Mouse (Mus musculus): ENCODE results near the gene Tmem184b. TPM values are rescaled to one million over a fixed set of nuclear protein-coding genes. Genes with fewer than 3 reads are reported as not detected.
A peak's percentile ranks its signal among the peaks of the same experiment; 100 is the strongest.

Gene Tmem184b
- 36.4 and 38.8 TPM in 2 replicates for polyA plus RNA-seq (2014; fragmentation: Nextera tagmentation; extraction: Ambion mirVana)

DNA sequence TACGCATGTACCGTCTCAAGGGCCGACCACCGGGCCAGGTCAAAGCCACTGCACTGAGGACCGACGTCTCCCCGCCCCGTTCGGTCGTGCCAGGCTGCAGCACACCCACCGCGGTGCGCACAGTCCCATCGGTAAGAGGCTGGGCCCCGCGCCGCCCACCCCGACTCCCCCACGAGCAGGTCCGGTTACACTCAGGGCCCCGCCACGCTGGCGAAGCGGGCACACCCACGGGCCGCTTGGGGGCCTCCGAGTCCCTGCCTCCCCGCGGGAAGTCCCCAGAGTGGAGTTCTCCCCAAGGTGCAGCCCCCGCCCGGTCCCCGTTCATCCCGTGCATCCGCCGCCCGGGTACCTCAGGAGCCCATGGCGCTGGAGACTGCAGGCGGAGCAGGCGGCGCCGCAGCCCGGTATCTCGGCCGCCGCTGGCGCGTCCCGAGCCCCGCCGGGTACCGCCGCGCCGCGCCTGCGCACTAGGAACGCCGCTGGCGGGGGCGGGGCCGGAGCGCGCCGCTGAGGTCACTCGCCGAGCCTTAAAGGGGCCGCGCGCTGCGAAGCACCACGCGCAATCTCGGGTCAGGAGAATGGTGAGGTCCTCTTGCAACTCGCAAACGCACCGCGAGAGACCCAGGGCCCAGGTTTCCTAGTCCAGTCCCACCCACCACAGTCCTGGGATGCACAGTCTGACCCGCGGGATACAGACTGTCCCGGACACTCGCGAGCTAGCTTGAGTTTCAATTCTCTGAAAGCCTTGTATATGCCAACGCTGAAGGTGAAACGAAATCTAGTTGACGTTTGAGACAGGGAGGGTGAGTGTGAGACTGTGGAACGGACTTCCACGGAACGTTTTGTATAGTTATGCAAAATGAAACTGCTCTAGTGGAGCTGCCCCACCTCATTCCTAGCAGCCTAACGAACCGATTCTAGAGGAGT is at the start of gene Tmem184b:
Gene Tmem184b (minus strand): TSS at position 734 of the 927 bp plus-strand sequence.
- no peaks in the 10 kb centered on the region for H3K9me3 ChIP-seq (ENCODE audit: control insufficient read depth, low read length)
- ATAC-seq (replicated peaks; ENCODE audit: low FRiP score) (peak; percentile 82), DNase-seq (ENCODE audit: low spot score) (peak; percentile 85)
- peak within 1 kb of the TSS; percentile 73 for H3K4me3 ChIP-seq (ENCODE audit: low read depth, low read length)
- peak within 1 kb of the TSS; percentile 81 for H3K9ac ChIP-seq (ENCODE audit: low read depth, low read length)
- H3K27me3 ChIP-seq (replicated peaks; ENCODE audit: control insufficient read depth, insufficient read depth, low read length): no peaks in the 10 kb centered on the region
- H3K27ac ChIP-seq (ENCODE audit: low read depth, low read length): no peak within 1 kb of the TSS
- WGBS: 1% methylated on average over 89 of the region's 90 CpGs
- peak within 1 kb of the TSS; percentile 95 for H3K4me2 ChIP-seq
- H3K4me1 ChIP-seq (replicated peaks; ENCODE audit: control insufficient read depth, insufficient read depth, low read length): peaks cover 37% of the 10 kb centered on the region
- H3K36me3 ChIP-seq (ENCODE audit: control insufficient read depth, insufficient read depth, low read length): no peaks in the 10 kb centered on the region

GRCm38 (mm10) chr15:79448041-79448440 is 44.7 kb upstream of the Tmem184b start:
- Histone ChIP-seq H3K27ac (ENCODE audit: low read depth, low read length) (no peak overlapping the region), H3K4me1 (replicated peaks; ENCODE audit: control insufficient read depth, insufficient read depth, low read length) (peaks cover 13% of the 10 kb centered on the region), H3K4me2 (no peak overlapping the region), H3K27me3 (replicated peaks; ENCODE audit: control insufficient read depth, insufficient read depth, low read length) (no peaks in the 10 kb centered on the region), H3K4me3 (ENCODE audit: low read depth, low read length) (no peak overlapping the region), H3K36me3 (ENCODE audit: control insufficient read depth, insufficient read depth, low read length) (no peaks in the 10 kb centered on the region), H3K9ac (ENCODE audit: low read depth, low read length) (no peak overlapping the region), H3K9me3 (ENCODE audit: control insufficient read depth, low read length) (no peaks in the 10 kb centered on the region)
- 85% methylated on average over 3 of the region's 3 CpGs for WGBS
- ATAC-seq (replicated peaks; ENCODE audit: low FRiP score): no peak
- no peak for DNase-seq (ENCODE audit: low spot score)

- Histone ChIP-seq H3K9me3 (ENCODE audit: control insufficient read depth, low read length) (no peaks in the 10 kb centered on the region), H3K36me3 (ENCODE audit: control insufficient read depth, insufficient read depth, low read length) (no peaks in the 10 kb centered on the region), H3K4me2 (no peak overlapping the region), H3K4me3 (ENCODE audit: low read depth, low read length) (no peak overlapping the region), H3K27ac (ENCODE audit: low read depth, low read length) (no peak overlapping the region), H3K9ac (ENCODE audit: low read depth, low read length) (no peak overlapping the region), H3K4me1 (replicated peaks; ENCODE audit: control insufficient read depth, insufficient read depth, low read length) (peaks cover 19% of the 10 kb centered on the region), H3K27me3 (replicated peaks; ENCODE audit: control insufficient read depth, insufficient read depth, low read length) (no peaks in the 10 kb centered on the region)
- ATAC-seq (replicated peaks; ENCODE audit: low FRiP score) (no peak), DNase-seq (ENCODE audit: low spot score) (no peak)
- WGBS: 65% methylated on average over 8 of the region's 8 CpGs
Observed at GRCm38 (mm10) chr15:79445786-79446654, 42.7 kb upstream of the Tmem184b start.

DNA sequence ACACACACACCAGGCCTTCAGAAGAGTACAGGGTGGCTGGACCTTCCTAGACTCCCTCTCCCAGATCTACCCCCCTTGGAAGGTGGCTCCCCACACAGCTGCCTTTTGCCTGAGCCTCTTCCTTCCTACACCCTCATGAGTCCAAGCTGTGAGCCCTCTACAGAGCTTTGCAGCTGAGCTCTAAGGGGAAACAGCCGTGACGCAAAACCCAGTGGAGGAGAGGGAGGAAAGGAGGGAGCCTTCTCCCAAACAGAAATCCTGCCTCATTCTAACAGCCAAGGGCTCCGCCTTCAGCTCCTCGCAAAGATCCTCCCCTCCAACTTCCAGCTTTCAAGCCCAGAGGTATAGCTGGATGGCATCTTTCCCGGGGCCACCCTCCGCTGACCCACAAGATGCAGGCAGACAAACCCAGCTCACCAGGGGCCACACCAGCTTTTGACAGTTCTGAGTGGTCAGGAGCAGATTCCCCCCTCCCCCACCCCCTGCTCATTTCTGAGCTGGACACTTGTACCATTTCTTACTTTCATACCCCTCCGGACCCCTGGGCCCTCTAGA is 40.6 kb upstream of the Tmem184b start:
- no peak for DNase-seq (ENCODE audit: low spot score)
- Histone ChIP-seq H3K27ac (ENCODE audit: low read depth, low read length) (no peak overlapping the region), H3K36me3 (ENCODE audit: control insufficient read depth, insufficient read depth, low read length) (no peaks in the 10 kb centered on the region), H3K9me3 (ENCODE audit: control insufficient read depth, low read length) (no peaks in the 10 kb centered on the region), H3K27me3 (replicated peaks; ENCODE audit: control insufficient read depth, insufficient read depth, low read length) (no peaks in the 10 kb centered on the region), H3K9ac (ENCODE audit: low read depth, low read length) (no peak overlapping the region), H3K4me1 (replicated peaks; ENCODE audit: control insufficient read depth, insufficient read depth, low read length) (peaks cover 36% of the 10 kb centered on the region), H3K4me2 (no peak overlapping the region), H3K4me3 (ENCODE audit: low read depth, low read length) (no peak overlapping the region)
- WGBS: 65% methylated on average over 7 of the region's 7 CpGs
- ATAC-seq (replicated peaks; ENCODE audit: low FRiP score): no peak

GRCm38 (mm10) chr15:79442961-79443518 is 39.7 kb upstream of the Tmem184b start:
- 78% methylated on average over 9 of the region's 9 CpGs for WGBS
- H3K4me3 ChIP-seq (ENCODE audit: low read depth, low read length): no peak overlapping the region
- no peak overlapping the region for H3K9ac ChIP-seq (ENCODE audit: low read depth, low read length)
- H3K36me3 ChIP-seq (ENCODE audit: control insufficient read depth, insufficient read depth, low read length): no peaks in the 10 kb centered on the region
- H3K4me1 ChIP-seq (replicated peaks; ENCODE audit: control insufficient read depth, insufficient read depth, low read length): peaks cover 36% of the 10 kb centered on the region
- no peaks in the 10 kb centered on the region for H3K9me3 ChIP-seq (ENCODE audit: control insufficient read depth, low read length)
- no peak overlapping the region for H3K27ac ChIP-seq (ENCODE audit: low read depth, low read length)
- no peak for ATAC-seq (replicated peaks; ENCODE audit: low FRiP score)
- no peak for DNase-seq (ENCODE audit: low spot score)
- no peak overlapping the region for H3K4me2 ChIP-seq
- no peaks in the 10 kb centered on the region for H3K27me3 ChIP-seq (replicated peaks; ENCODE audit: control insufficient read depth, insufficient read depth, low read length)

- peaks cover 6% of the 10 kb centered on the region for H3K36me3 ChIP-seq (ENCODE audit: control insufficient read depth, insufficient read depth, low read length)
- H3K9ac ChIP-seq (ENCODE audit: low read depth, low read length): peak overlapping the region; percentile 92
- no peaks in the 10 kb centered on the region for H3K27me3 ChIP-seq (replicated peaks; ENCODE audit: control insufficient read depth, insufficient read depth, low read length)
- peaks cover 37% of the 10 kb centered on the region for H3K4me1 ChIP-seq (replicated peaks; ENCODE audit: control insufficient read depth, insufficient read depth, low read length)
- WGBS: 15% methylated on average over 6 of the region's 6 CpGs
- H3K9me3 ChIP-seq (ENCODE audit: control insufficient read depth, low read length): no peaks in the 10 kb centered on the region
- H3K27ac ChIP-seq (ENCODE audit: low read depth, low read length): peak overlapping the region; percentile 92
- no peak for ATAC-seq (replicated peaks; ENCODE audit: low FRiP score)
- peak overlapping the region; percentile 89 for H3K4me3 ChIP-seq (ENCODE audit: low read depth, low read length)
- peak overlapping the region; percentile 83 for H3K4me2 ChIP-seq
- DNase-seq (ENCODE audit: low spot score): no peak
Observed at GRCm38 (mm10) chr15:79442257-79442611, 38.9 kb upstream of the Tmem184b start.

DNA sequence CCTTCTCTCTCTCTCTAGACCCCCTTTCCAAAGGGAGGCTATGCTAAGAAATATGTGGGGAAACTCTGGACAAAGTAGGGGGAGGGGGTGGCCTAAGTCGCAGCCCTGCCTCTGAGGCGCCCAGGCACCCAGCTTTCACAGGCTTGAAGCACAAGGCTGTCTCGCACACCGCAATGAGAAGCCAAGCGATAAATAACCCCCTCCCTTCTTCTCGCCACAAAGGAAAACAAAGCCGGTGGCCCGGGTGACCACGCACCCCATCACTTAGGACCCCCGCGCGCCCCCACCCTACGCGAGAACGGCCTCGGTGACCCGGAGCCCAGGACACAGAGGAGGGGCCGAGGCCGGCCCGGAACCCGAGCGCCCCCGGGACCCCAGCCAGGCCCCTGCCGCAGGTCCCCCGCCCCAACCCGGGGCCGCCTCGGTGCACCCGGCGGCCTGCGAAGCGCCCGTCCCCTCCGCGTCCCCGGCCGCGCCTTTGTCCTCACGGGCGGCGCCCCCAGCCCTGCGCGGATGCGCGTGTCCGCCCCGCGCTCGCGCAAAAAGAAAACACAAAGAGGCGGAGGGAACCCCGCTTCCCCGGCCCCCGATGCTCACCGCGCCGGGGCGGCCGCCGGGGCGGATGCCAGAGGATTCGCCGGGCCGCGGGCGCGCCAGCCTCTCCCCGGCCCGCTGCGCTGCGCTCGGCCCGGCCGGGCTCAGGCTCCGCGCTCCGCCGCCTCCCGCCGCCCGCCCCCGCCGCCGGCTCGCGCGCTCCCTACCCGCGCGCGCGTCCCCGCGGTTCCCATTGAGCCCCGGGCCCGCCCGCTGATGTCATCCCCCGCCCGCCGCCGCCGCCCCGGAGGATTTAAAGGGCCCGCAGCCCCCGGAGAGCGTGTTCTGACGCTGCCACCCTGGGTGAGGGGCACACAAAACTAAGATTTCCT is 38.2 kb upstream of the Tmem184b start:
- Histone ChIP-seq H3K27ac (ENCODE audit: low read depth, low read length) (peak overlapping the region; percentile 92), H3K4me1 (replicated peaks; ENCODE audit: control insufficient read depth, insufficient read depth, low read length) (peaks cover 43% of the 10 kb centered on the region), H3K4me2 (peak overlapping the region; percentile 83), H3K9ac (ENCODE audit: low read depth, low read length) (peak overlapping the region; percentile 92), H3K36me3 (ENCODE audit: control insufficient read depth, insufficient read depth, low read length) (peaks cover 7% of the 10 kb centered on the region), H3K9me3 (ENCODE audit: control insufficient read depth, low read length) (no peaks in the 10 kb centered on the region), H3K4me3 (ENCODE audit: low read depth, low read length) (peak overlapping the region; percentile 89), H3K27me3 (replicated peaks; ENCODE audit: control insufficient read depth, insufficient read depth, low read length) (no peaks in the 10 kb centered on the region)
- ATAC-seq (replicated peaks; ENCODE audit: low FRiP score) (peak; percentile 64), DNase-seq (ENCODE audit: low spot score) (peak; percentile 78)
- WGBS: under 1% methylated on average over 74 of the region's 107 CpGs

All from liver, embryonic 11.5 days (tissue).